Comparison of ENCODE assay signal across 8 mouse cellular contexts in genomic region chr17:58959905-58960304, GRCm38 (mm10). TPM values are rescaled to one million over a fixed set of nuclear protein-coding genes. Genes with fewer than 3 reads are reported as not detected.
DNase-seq lines count a peak whose midpoint lies in the region; TF ChIP-seq lines count a peak whose summit lies in the region.

No protein-coding gene starts in this region.

- no peaks in the 10 kb centered on the region for H3K4me1 ChIP-seq in heart, adult 2 months (ENCODE audit: control insufficient read depth, insufficient read depth, low read length)
- no peaks in the 10 kb centered on the region for H3K4me1 ChIP-seq in heart, embryonic 10.5 days
- H3K4me1 ChIP-seq in embryonic facial prominence, embryonic 10.5 days = no peaks in the 10 kb centered on the region

- intact Hi-C loops in heart, adult 2 months (cut with DNase I) = no loop called here

- no peaks in the 10 kb centered on the region for H3K79me2 ChIP-seq in heart, adult 2 months (replicated peaks; ENCODE audit: control insufficient read depth, insufficient read depth, low read length)

- TF ChIP-seq POLR2A in heart, adult 2 months (IDR thresholded peaks at IDR 0.05; ENCODE audit: insufficient read depth, low read depth, low read length) = no peak

- H3K27me3 ChIP-seq in heart, adult 2 months (ENCODE audit: control insufficient read depth, insufficient read depth, low read length) = no peaks in the 10 kb centered on the region
- H3K27me3 ChIP-seq in heart, embryonic 10.5 days (ENCODE audit: insufficient read depth, poor library complexity, severe bottlenecking) = no peaks in the 10 kb centered on the region
- no peaks in the 10 kb centered on the region for H3K27me3 ChIP-seq in embryonic facial prominence, embryonic 10.5 days (replicated peaks; ENCODE audit: low read depth, poor library complexity, severe bottlenecking)

- H3K4me3 ChIP-seq in heart, adult 2 months = no peak overlapping the region
- H3K4me3 ChIP-seq in heart, embryonic 10.5 days = no peak overlapping the region
- no peak overlapping the region for H3K4me3 ChIP-seq in embryonic facial prominence, embryonic 10.5 days

- TF ChIP-seq EP300 in heart, adult 2 months (IDR thresholded peaks at IDR 0.05; ENCODE audit: insufficient read depth, low read depth, low read length) = no peak

- peak; percentile 40 for TF ChIP-seq CTCF in heart, adult 2 months (IDR thresholded peaks at IDR 0.05)

- H3K36me3 ChIP-seq in heart, adult 2 months (ENCODE audit: control insufficient read depth, insufficient read depth, low read length) = no peaks in the 10 kb centered on the region
- no peaks in the 10 kb centered on the region for H3K36me3 ChIP-seq in heart, embryonic 10.5 days
- H3K36me3 ChIP-seq in embryonic facial prominence, embryonic 10.5 days (replicated peaks) = no peaks in the 10 kb centered on the region

- no peak overlapping the region for H3K27ac ChIP-seq in heart, adult 2 months
- no peak overlapping the region for H3K27ac ChIP-seq in heart, embryonic 10.5 days
- no peak overlapping the region for H3K27ac ChIP-seq in embryonic facial prominence, embryonic 10.5 days (replicated peaks)

- H3K9ac ChIP-seq in heart, adult 2 months (ENCODE audit: low read depth, low read length) = no peak overlapping the region

- no peaks in the 10 kb centered on the region for H3K9me3 ChIP-seq in heart, embryonic 10.5 days
- H3K9me3 ChIP-seq in embryonic facial prominence, embryonic 10.5 days = no peaks in the 10 kb centered on the region

- 18% methylated on average over 3 of the region's 3 CpGs for WGBS in heart, adult 2 months
- 28% methylated on average over 3 of the region's 3 CpGs for WGBS in heart, embryonic 10.5 days
- WGBS in embryonic facial prominence, embryonic 10.5 days = 33% methylated on average over 3 of the region's 3 CpGs

- DNase-seq in heart, adult 2 months = no peak
- DNase-seq in heart, embryonic 10.5 days (ENCODE audit: low spot score) = no peak
- peak; percentile 30 for DNase-seq in 3134 (ENCODE audit: extremely low read depth, insufficient read length, low spot score)
- DNase-seq in WW6 (ENCODE audit: low read depth, low spot score) = peak; percentile 4
- DNase-seq in embryonic facial prominence, embryonic 10.5 days (ENCODE audit: low spot score) = peak; percentile 36
- DNase-seq in layer of hippocampus, adult 9-11 months = peak; percentile 4
- DNase-seq in retina, adult 2 months (ENCODE audit: low read depth, low spot score) = peak; percentile 22
- DNase-seq in gastrocnemius, adult 18-20 months (ENCODE audit: low spot score) = no peak

RNA-seq across cellular contexts. Expression of gene Pdzph1, which starts 31.3 kb away (rescaled TPM):
- total RNA-seq in heart, adult 2 months (2021) = not detected
- polyA plus RNA-seq in heart, adult 2 months (2012; rRNA removed) = not detected in 2 replicates
- 0.19 TPM in 1 of 2 replicates, not detected in the other for polyA plus RNA-seq in heart, embryonic 10.5 days (2016; fragmentation: Nextera tagmentation; extraction: Ambion mirVana)
- polyA plus RNA-seq in embryonic facial prominence, embryonic 10.5 days (2016; fragmentation: Nextera tagmentation; extraction: Ambion mirVana) = 2.6 and 6.1 TPM in 2 replicates
- total RNA-seq in gastrocnemius, adult 18-20 months (2021) = not detected

RNA-seq across cellular contexts. Expression of gene Nudt12, which starts 53.3 kb away (rescaled TPM):
- total RNA-seq in heart, adult 2 months (2021) = 10 to 100 TPM; 14.6 to 16.9 TPM
- polyA plus RNA-seq in heart, adult 2 months (2012; rRNA removed) = 4.5 and 10.6 TPM in 2 replicates
- 7.8 and 8.5 TPM in 2 replicates for polyA plus RNA-seq in heart, embryonic 10.5 days (2016; fragmentation: Nextera tagmentation; extraction: Ambion mirVana)
- 6.9 and 7.5 TPM in 2 replicates for polyA plus RNA-seq in embryonic facial prominence, embryonic 10.5 days (2016; fragmentation: Nextera tagmentation; extraction: Ambion mirVana)
- 1 to 10 TPM; 7.4 to 9.1 TPM for total RNA-seq in gastrocnemius, adult 18-20 months (2021)

Comparison
In these comparisons a context has a peak if more than half of its experiments do, and no peak if none do; other contexts are left out.
1. DNase-seq: peak in 3134 (single experiment), WW6 (single experiment), embryonic facial prominence, embryonic 10.5 days (single experiment), layer of hippocampus, adult 9-11 months (single experiment) and retina, adult 2 months (single experiment); none in heart, adult 2 months (0 of 2), heart, embryonic 10.5 days (single experiment) and gastrocnemius, adult 18-20 months (single experiment).